Mouse (Mus musculus): Measurements from ENCODE around the gene Umod.

Umod gene

DNA sequence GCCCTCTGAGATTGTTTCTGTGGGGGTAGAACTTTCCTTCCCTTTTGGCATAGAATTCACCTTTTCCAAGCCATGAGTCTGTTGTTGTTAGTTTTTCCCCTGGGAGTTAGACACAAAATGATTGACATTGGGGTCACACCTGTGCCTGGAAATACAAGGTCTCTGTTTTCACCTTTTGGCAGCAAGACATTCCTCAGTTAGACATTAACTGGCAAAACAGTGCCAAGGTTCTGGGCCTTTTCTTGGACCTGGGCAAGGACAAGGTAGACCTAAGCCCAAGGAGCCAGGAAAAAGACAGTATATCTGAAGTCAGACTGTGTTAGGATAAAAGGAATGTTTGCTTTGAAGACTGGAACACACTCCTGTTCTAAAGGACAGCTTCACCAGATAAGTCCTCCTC is at the start of gene Umod:
Gene Umod, minus strand, starts transcription at position 27 of the 400 bp plus-strand sequence.
- CTCF ChIA-PET = no interaction called here

DNA sequence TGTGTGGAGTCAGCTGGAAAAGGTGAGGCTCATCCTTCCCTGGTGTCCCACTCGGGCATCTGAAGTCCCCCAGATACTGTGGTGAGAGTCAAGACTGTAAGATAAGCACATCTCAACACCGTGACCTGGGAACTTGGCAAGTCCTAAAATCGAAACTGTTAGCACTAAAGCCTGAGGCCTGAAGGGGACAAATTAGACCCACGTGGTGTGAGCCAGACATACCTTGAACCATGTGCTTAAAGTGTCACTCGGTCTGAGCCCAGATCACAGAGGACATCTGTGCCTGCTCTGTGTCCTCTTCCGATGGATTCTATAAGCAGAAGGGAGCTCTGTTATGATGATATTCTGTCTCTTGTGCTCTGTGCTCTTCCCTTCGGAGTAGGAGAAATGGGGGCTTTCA is 49.5 kb upstream of the Umod start:
- CTCF ChIA-PET = no interaction called here

DNA sequence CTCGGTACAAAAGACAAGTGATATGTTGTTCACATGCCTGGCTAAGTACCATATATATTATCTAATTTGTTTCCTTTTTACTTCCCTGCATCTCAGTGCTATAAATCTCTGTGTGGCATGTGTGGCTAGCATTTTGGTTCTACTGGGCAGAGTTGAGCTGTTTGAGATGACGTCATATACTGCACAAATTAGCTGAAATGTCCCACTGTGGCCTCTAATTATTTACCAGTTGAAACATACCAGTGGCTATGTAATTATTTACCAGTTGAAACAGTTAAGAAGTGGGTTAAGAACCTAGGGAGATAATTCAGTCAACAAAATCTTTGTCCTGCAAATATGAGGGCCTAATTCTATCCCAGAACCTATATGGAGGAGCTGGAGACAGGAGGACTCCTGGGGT is 48.5 kb upstream of the Umod start:
- CTCF ChIA-PET = no interaction called here

DNA sequence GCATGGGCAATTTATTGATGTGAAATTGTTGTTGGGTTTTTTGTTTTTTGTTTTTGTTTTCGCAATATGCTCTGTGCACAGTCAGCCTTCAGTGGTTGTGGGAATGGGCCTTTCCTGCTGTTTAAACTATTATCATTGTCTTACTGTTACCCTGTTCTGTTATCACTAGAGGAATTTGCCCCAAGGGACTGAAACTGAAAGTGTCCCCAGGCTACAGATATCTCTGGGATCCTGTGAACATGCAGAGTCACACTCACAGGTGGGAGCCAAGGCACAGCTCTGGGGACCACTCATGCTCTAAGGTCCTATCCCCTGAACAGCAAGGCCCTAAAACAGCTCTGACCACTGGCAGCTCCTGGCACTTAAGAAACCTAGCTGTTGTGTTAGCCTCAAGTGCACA is 48.1 kb upstream of the Umod start:
- CTCF ChIA-PET = no interaction called here

DNA sequence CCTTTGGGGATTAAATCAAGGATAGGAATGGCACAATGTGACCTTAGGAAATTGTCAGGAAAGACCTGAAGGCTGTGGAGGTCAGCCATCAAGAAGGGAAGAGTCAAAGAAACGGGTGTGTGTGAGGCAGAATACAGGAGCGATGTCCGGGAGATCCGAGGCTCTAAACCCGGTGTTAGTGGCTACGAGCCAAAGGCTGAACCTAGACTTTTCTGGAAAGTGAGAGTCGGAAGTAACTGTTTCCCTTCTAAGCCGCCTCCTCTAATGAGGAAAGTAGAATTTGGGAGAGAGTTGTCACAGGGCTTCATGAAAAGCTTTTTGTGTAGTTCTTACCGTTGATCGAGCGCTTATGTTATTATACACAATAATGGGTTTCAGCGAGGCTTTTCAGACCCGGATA is 47.4 kb upstream of the Umod start:
- CTCF ChIA-PET = no interaction called here

DNA sequence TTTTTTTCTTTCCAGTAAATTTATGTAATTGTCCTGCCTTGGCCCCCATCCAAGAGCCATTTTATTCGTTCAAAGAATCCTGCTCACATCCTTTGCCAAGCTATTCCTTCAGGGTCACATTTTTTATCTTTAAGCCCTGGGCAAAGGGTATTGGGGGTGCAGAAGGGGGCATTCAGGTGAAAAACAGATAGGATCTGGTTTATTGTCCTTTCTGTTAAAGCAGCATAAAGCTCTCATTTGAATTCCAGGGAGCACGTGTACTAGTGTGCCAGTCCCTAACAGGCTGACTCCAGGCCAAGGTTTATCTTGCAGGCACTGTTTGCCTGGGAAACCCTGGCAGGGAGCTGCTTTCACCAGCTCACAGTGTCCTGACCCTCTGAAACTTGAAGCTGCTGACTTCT is 46.8 kb upstream of the Umod start:
- CTCF ChIA-PET = no interaction called here

DNA sequence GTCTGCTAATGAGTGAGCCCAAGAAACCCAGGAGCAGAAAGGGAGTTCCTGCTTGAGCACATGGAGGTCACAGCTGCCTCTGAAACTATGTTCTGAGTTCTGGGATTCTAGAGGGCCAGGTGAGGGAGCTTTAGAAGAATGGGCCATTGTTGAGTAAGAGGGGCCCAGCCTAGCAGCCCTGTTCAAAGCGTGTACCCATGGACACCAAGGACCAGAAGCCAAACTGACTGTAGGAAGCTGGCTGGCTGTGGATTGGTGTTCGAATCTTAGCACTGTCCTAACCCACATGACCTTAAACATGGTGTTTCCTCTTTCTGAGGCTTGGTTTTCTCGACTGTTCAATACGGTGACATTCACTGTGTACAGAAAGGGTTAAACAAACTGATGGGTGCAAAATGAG is 44.3 kb upstream of the Umod start, which contains the start of gene Pdilt:
Gene Pdilt, minus strand, starts transcription at position 101 of the 400 bp plus-strand sequence.
- CTCF ChIA-PET = no interaction called here

DNA sequence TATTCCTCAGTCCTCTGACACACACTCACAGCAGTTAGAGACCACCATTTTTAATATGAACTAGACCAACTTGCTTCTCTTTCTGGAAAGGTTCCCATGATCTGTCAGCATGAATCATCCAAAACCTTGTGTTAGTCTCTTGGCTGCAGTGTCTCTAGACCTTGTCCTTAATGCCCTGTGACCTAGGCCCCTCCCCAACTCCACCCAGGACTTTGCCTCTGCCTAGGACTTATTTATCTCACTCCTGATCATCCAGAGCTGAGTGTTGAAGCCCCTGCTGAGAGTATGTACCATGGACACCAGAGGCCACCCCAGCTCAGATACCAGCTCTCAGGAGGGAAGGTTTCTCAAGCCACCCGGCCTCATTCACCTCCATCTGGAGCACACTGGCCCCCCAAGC is 43.3 kb upstream of the Umod start:
- CTCF ChIA-PET = no interaction called here

DNA sequence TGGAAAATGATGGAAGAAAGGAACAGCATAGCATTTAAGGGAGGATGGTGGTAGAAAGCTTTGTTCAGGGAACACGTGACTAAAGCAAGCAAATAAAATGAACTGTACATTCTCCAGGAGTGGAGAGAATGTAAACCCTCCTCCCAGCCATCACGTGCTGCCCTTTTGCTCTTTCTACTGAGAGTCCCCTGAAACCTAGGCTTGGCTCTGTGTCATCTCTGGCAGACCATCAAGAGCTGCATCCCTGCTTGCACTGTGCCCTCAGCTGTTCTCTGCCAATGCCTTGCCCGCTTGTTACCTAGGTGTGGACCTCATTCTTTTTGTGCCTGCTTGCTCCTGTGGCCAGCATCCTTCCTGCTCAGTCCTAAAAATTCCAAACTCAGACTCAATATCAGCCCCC is 42.7 kb upstream of the Umod start:
- CTCF ChIA-PET = no interaction called here

DNA sequence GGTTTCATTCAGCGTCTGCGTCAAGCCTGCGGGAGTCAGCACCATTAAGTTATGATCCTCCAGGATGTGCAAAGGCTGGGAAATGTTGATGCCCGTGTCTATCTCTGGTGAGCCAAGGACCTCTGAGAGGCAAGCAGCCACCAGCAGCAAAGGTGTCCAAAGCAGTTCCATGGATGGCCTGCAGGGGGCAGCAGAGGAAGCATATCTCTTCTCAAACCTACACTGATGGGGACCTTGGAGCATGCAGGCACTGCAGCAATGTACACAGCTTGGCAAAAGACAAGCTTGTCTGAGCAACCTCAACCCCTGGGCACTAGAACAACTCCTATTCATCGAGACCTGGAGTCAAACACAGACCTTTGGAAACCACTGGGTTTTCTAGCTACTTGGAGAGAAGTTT is 40.6 kb upstream of the Umod start:
- CTCF ChIA-PET = no interaction called here

DNA sequence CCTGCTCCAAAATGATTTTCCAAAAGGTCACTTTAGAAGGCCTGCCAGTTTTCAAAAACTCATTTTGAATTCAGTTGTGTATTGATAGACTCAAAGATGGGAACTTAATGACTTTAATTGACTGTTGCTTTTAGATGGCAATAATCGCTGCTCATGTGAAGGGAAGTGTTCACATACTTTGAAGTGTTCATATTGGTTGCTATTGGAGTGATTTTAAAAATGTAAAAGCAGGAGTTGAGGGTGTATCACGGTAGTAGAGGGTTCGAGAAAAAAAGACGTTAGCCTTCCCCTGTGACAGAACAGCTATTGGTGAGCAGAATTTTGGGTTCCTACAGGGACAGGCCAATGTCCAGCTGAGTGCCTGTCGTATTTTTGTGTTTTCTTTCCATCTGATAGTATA is 40.1 kb upstream of the Umod start, which contains the start of gene Acsm5:
Gene Acsm5, plus strand, starts transcription at position 301 of the 400 bp plus-strand sequence.
- CTCF ChIA-PET = no interaction called here

DNA sequence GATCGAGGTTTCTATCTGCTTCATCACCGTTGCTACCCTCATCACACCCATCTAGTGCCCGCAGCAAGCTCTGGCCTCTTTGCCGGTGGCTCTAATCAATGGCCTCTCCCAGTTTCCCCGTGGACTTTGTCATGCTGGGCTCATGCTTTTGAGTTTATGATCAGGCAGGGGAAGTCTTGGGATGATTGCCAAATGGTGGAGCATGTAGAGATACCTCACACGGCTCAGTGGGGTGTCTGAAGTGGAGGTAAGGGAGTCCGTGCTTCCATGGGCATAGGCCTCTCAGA is 37.1 kb upstream of the Umod start:
- CTCF ChIA-PET = no interaction called here

DNA sequence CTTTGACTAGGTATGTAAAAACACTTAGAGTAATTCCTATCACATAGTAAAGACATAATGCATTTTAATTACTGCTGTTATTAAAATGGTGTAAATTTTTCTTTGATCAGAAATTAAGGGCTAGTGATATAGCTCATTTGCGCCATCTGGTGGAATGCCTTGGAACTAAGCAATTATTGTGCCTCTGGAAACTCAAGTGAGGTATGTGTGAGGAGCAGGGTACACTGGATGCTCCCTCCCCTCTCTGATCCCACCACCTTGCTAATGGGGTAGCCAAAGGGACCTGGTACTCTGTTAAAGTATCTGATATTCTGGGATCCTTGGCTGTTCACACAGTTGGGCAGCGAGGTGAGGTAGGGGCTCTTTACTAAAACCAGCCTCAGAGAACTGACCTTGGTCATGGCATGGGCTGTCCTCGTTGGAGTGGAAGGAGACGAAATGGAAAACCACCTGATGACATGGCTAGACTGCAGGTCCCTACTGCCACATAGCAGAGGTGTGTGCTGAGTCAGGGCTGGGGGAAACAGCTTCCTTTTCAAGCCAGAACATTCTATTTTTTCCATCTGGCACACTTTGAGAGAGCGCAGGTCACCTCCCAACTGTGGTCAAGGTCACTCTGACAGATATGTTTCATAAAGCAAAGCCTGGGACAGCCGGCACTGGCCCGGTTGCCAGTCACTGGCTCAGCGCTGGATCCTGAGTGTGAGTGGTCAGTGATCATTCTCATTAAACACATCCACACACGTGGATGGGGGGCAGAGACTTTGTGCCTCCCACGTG is 36.6 kb upstream of the Umod start:
- CTCF ChIA-PET = no interaction called here

DNA sequence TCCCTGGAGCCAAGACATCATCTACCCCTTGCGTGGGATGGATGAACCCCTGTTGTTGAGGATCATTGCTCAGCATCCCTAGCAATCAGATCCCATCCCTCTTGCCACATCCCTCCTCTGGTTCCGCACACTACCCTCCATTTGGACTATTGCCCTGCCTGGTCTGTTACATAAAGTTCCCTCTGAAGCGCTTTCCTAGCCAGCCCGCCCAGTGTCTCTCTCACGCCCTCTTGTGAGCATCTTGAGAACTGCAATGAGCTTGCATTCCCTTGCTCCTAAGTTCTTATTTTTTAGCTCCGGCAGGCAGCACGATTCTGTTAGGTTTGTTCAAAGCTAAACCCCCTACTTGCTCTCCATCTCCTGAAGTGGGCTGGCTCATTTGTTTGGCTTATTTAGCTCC is 34.0 kb upstream of the Umod start:
- CTCF ChIA-PET = no interaction called here

DNA sequence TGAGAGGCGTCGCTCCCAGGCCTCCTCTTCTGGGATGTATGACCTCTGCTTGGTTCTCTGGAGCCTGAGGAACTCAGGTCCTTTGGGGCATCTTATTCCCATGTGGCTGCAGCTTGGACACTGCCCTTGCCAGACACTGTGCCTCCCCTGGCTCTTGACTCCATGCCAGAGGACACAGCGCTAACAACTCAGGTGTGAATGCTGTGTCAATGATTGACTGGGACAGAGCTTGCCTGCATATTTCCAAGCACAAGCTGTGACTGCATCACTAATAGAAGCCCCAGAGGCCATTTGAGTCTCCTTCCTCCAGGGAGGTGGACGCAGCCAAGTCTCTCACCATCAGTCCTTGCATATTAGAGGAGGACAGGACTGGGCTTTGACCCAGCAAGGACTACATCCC is 32.1 kb upstream of the Umod start:
- CTCF ChIA-PET = no interaction called here

DNA sequence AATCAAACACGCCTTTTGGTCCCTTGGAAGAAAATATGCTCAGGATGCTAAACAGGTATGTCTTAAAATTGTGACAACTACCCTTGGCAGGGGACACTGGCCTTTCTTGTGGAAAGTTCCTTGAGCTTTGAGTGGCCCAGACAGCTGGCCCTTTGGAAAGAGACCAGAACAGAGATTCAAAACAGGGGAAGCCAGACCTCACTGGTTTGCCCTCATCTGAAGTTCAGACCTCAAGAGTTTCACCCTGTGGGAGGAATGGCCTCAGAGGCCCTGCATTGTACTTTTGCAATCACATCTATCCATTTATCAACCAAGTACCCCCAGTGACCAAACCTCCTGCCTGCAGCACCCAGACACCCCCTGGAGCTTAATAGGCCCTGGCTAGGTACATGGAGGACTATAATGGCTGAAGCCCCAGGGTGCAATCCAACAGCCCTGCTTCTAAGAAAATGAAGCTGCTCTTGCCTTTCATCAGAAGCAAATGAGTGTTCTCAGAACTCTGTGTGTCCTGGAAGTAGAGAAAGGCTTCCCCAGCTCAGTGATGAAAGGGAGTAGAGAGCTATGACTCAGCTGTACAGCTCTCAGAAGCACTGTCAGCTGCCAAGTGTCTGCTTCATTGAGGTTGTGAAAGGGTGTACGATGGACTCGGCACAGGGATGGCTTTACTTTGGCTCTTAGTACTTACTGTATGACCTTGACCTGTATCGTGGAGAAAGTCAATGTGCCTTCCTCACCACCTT is 11.1 kb upstream of the Umod start:
- CTCF ChIA-PET = no interaction called here

DNA sequence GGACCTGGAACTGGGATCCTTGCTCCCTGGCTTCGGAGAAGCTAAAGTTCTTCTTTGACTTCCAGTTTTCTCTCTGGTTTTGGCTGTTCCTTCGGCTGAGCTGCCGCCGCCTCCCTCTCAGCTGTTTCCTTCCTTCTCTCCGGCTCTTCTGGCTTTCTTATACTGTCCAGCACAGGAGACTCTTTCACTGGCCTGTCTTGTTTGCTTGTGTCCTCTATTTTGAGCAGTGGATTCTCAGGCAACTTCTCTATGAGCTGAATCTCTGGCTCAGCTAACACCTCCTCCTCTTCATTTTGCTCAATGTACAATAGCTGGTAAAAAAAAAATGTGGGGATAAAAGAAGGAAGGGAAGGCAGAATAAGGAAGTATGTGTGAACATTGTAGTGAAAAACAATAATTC is 7.6 kb upstream of the Umod start:
- CTCF ChIA-PET = no interaction called here

DNA sequence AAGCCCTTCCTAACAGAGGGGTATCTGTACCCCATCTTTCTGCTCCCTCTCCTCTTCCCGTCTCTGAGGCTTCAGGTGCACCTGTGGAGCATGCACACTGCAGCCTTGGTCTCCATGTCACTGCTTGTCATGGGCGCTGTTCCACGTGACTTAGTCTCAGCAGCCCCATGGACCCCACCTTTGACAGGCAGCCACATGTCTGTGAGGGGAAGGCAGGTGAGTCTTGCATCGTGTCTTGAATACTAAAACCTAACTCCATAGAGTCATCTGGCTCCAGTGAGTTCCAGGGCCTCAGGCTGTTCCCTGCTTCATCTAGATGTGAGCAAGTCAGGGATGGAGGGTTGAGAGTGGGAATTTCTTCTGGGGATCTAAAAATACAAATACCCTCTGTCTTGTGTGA is 5.1 kb upstream of the Umod start:
- CTCF ChIA-PET = no interaction called here

DNA sequence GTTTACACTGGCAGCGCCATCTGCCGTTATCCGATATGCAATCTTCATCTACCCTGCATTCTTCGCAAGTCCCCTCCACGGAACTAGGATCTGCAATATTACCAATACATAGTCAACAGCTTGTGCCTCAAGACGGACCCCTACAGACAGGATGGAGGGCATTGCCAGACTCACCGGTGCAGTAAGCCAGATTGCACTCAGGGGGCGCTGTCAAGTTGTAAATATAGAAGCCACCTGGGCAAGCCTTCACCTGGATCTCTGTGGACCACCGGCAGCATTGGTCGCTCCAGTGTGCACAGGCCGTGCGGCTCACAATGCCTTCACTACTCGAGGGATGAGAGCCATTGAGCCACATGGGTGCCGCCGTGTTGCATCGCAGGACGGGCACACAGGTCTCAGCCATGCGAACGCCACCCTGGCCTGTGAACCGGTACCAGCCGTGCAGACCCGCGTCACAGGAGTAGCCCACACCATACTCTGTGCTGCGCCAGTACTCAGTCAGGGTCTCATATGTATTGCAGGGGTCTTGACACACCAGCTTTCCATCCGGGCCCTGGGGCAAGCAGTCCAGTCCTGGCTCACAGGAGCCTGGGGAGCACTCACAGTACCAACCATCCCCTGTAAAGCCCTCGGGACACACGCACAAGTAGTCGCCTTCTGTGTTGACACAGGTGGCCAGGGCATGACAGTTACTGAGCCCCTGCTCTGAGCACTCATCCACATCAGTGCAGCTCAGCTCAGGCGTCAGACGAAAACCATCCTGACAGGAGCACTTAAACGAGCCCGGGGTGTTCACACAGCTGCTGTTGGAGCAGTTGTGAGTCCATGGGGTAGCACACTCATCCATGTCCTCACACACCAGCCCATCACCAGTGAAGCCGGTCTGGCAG is 2.3 kb downstream of the Umod start:
- CTCF ChIA-PET = no interaction called here

DNA sequence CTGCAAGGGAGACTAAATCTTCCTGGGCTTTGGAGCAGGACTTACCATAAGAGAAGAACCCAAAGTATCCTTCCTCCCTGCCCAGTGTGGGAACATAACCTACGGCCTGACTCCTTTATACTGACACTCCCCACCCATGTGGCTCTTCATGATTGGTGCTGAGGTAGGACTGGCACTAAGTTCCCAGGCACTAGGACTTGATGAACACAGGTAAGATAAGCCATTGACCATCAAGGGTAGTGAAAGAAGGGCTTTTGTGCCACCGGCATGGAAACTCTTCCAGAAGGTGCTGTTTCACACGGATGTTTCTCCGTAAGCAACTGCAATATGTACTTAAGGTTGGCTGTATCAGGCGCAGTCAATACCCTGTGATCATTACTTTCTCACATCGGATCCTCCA is 19.9 kb downstream of the Umod start, which contains the start of gene Gp2:
Gene Gp2, minus strand, starts transcription at position 101 of the 400 bp plus-strand sequence.
- CTCF ChIA-PET = no interaction called here

DNA sequence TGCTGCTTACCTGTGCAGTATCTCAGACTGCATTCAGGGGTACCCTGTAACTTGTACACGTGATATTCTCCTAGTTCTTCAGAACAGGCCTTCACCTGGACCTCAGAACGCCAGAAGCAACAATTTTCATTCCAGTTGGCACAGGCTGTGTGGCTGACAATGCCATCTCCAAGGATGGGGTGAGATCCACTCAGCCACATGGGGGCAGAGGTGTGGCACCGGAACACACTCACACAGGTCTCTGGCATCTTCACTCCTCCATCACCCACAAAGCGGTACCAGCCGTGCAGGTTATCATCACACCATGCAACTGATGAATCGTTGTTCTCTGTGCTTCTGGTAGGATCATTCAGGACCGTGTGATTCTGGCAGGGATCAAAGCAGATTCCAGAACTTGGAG is 24.9 kb downstream of the Umod start:
- CTCF ChIA-PET = no interaction called here

DNA sequence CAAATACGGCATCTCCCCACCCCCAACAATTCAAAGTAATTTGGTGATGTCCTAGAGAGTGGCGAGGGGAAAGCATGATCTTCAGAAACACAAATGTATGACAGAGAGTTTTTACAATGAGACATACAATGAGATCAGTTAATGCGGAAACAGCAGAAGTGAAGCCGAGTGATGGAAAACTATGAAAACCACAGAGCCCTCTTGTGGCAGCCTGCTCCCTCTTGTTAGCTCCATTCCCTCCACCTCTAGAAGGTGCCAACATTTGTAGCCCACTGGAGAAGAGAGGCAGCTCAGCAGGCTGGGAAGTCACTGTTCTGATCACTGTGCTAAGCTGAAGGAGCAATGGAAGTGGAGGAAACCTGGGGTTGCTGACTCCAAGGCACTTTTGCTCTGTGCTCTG is 35.2 kb downstream of the Umod start:
- CTCF ChIA-PET = no interaction called here

DNA sequence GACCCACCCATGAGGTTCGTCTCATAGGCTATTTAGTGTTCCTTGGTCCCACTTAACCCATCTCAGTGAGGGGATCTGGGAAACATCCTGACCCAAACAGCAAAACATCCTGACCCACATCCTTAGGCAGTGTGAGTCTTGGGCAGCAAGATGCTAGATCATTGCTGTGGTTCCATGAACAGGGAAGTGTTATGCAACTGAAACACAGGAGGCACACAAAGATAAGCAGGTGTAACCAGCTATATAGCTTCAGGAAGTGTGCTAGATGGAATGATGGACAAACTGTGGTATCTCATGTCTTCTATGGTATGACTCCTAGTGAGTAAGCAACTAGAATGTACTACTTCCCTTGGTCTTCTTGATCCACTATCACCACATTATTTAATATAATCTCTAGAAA is 37.1 kb downstream of the Umod start:
- CTCF ChIA-PET = no interaction called here
